Mouse (Mus musculus): Measurements from ENCODE around the gene Ctbp1. TPM values are rescaled to one million over a fixed set of nuclear protein-coding genes. Genes with fewer than 3 reads are reported as not detected.

Gene Ctbp1
- polyA plus RNA-seq, 1 experiment = 175 TPM

GRCm38 (mm10) chr5:33247387-33247786 is 27.4 kb downstream of the Ctbp1 start:
- TF ChIP-seq CTCF (IDR thresholded peaks at IDR 0.05; ENCODE audit: borderline replicate concordance, insufficient read depth, low read length) = no peak
- no peak for TF ChIP-seq POLR2A (IDR thresholded peaks at IDR 0.05; ENCODE audit: low read depth, low read length)
- Histone ChIP-seq H3K4me1 (ENCODE audit: control insufficient read depth, insufficient read depth, low read length) (peaks cover 3% of the 10 kb centered on the region; the same call in 1 of the 2 replicates), H3K27ac (ENCODE audit: insufficient read depth, low read length) (no peak overlapping the region), H3K4me3 (ENCODE audit: insufficient read depth, low read length) (no peak overlapping the region)

GRCm38 (mm10) chr5:33245701-33246100 is 29.1 kb downstream of the Ctbp1 start:
- no peak for TF ChIP-seq CTCF (IDR thresholded peaks at IDR 0.05; ENCODE audit: borderline replicate concordance, insufficient read depth, low read length)
- no peak for TF ChIP-seq POLR2A (IDR thresholded peaks at IDR 0.05; ENCODE audit: low read depth, low read length)
- Histone ChIP-seq H3K27ac (ENCODE audit: insufficient read depth, low read length) (0 out of 2 replicates have a peak overlapping the region, but pooled peaks have one; percentile 16), H3K4me1 (ENCODE audit: control insufficient read depth, insufficient read depth, low read length) (peaks cover 3% of the 10 kb centered on the region; the same call in 1 of the 2 replicates), H3K4me3 (ENCODE audit: insufficient read depth, low read length) (no peak overlapping the region)

GRCm38 (mm10) chr5:33244377-33244920 is 30.3 kb downstream of the Ctbp1 start:
- no peak overlapping the region for H3K4me3 ChIP-seq (ENCODE audit: insufficient read depth, low read length)
- no peak for TF ChIP-seq POLR2A (IDR thresholded peaks at IDR 0.05; ENCODE audit: low read depth, low read length)
- no peak for TF ChIP-seq CTCF (IDR thresholded peaks at IDR 0.05; ENCODE audit: borderline replicate concordance, insufficient read depth, low read length)
- peaks cover 3% of the 10 kb centered on the region; the same call in 1 of the 2 replicates for H3K4me1 ChIP-seq (ENCODE audit: control insufficient read depth, insufficient read depth, low read length)
- H3K27ac ChIP-seq (ENCODE audit: insufficient read depth, low read length) = no peak overlapping the region

- H3K27ac ChIP-seq (ENCODE audit: insufficient read depth, low read length) = peak overlapping the region; percentile 58; the same call in 1 of the 2 replicates
- H3K4me3 ChIP-seq (ENCODE audit: insufficient read depth, low read length) = no peak overlapping the region
- peaks cover 2% of the 10 kb centered on the region; the same call in 1 of the 2 replicates for H3K4me1 ChIP-seq (ENCODE audit: control insufficient read depth, insufficient read depth, low read length)
- TF ChIP-seq POLR2A (IDR thresholded peaks at IDR 0.05; ENCODE audit: low read depth, low read length) (no peak), CTCF (IDR thresholded peaks at IDR 0.05; ENCODE audit: borderline replicate concordance, insufficient read depth, low read length) (no peak)
Observed at GRCm38 (mm10) chr5:33239934-33240333, 34.9 kb downstream of the Ctbp1 start.

- Histone ChIP-seq H3K4me3 (ENCODE audit: insufficient read depth, low read length) (no peak overlapping the region), H3K27ac (ENCODE audit: insufficient read depth, low read length) (peak overlapping the region; percentile 58; the same call in 1 of the 2 replicates)
Observed at GRCm38 (mm10) chr5:33239111-33239714, 35.6 kb downstream of the Ctbp1 start.

GRCm38 (mm10) chr5:33238256-33238645 is 36.5 kb downstream of the Ctbp1 start:
- Histone ChIP-seq H3K4me1 (ENCODE audit: control insufficient read depth, insufficient read depth, low read length) (peaks cover 2% of the 10 kb centered on the region; the same call in 1 of the 2 replicates), H3K4me3 (ENCODE audit: insufficient read depth, low read length) (no peak overlapping the region), H3K27ac (ENCODE audit: insufficient read depth, low read length) (peak overlapping the region; percentile 58)
- TF ChIP-seq POLR2A (IDR thresholded peaks at IDR 0.05; ENCODE audit: low read depth, low read length) (no peak), CTCF (IDR thresholded peaks at IDR 0.05; ENCODE audit: borderline replicate concordance, insufficient read depth, low read length) (no peak)

More at GRCm38 (mm10) chr5:33239111-33239714, 35.6 kb downstream of the Ctbp1 start:
- TF ChIP-seq POLR2A (IDR thresholded peaks at IDR 0.05; ENCODE audit: low read depth, low read length) = no peak
- TF ChIP-seq CTCF (IDR thresholded peaks at IDR 0.05; ENCODE audit: borderline replicate concordance, insufficient read depth, low read length) = no peak
- H3K4me1 ChIP-seq (ENCODE audit: control insufficient read depth, insufficient read depth, low read length) = peaks cover 2% of the 10 kb centered on the region; the same call in 1 of the 2 replicates

- no peak overlapping the region for H3K4me3 ChIP-seq (ENCODE audit: insufficient read depth, low read length)
- TF ChIP-seq POLR2A (IDR thresholded peaks at IDR 0.05; ENCODE audit: low read depth, low read length) (no peak), CTCF (IDR thresholded peaks at IDR 0.05; ENCODE audit: borderline replicate concordance, insufficient read depth, low read length) (no peak)
- H3K27ac ChIP-seq (ENCODE audit: insufficient read depth, low read length) = no peak overlapping the region
- H3K4me1 ChIP-seq (ENCODE audit: control insufficient read depth, insufficient read depth, low read length) = peaks cover 2% of the 10 kb centered on the region; the same call in 1 of the 2 replicates
Observed at GRCm38 (mm10) chr5:33237600-33238255, 37.1 kb downstream of the Ctbp1 start.

GRCm38 (mm10) chr5:33234391-33235031 is 40.3 kb downstream of the Ctbp1 start:
- TF ChIP-seq POLR2A (IDR thresholded peaks at IDR 0.05; ENCODE audit: low read depth, low read length) = no peak
- TF ChIP-seq CTCF (IDR thresholded peaks at IDR 0.05; ENCODE audit: borderline replicate concordance, insufficient read depth, low read length) = no peak
- Histone ChIP-seq H3K4me1 (ENCODE audit: control insufficient read depth, insufficient read depth, low read length) (peaks cover 2% of the 10 kb centered on the region; the same call in 1 of the 2 replicates), H3K4me3 (ENCODE audit: insufficient read depth, low read length) (no peak overlapping the region), H3K27ac (ENCODE audit: insufficient read depth, low read length) (peak overlapping the region; percentile 28; the same call in 1 of the 2 replicates)

- Histone ChIP-seq H3K4me3 (ENCODE audit: insufficient read depth, low read length) (no peak overlapping the region), H3K27ac (ENCODE audit: insufficient read depth, low read length) (no peak overlapping the region), H3K4me1 (ENCODE audit: control insufficient read depth, insufficient read depth, low read length) (peaks cover 2% of the 10 kb centered on the region; the same call in 1 of the 2 replicates)
- TF ChIP-seq POLR2A (IDR thresholded peaks at IDR 0.05; ENCODE audit: low read depth, low read length) (no peak), CTCF (IDR thresholded peaks at IDR 0.05; ENCODE audit: borderline replicate concordance, insufficient read depth, low read length) (no peak)
Observed at GRCm38 (mm10) chr5:33232791-33233190, 42.0 kb downstream of the Ctbp1 start.
